Mouse (Mus musculus) lung, postnatal 36 days (tissue): Measurements from ENCODE around the gene Slc2a13.

Source experiments
- DNase-seq: peaks from one replicate; pipeline ENCODE4 v3.0.0; 2022; ENCODE audit warnings: mixed read lengths

The Slc2a13 gene

DNA sequence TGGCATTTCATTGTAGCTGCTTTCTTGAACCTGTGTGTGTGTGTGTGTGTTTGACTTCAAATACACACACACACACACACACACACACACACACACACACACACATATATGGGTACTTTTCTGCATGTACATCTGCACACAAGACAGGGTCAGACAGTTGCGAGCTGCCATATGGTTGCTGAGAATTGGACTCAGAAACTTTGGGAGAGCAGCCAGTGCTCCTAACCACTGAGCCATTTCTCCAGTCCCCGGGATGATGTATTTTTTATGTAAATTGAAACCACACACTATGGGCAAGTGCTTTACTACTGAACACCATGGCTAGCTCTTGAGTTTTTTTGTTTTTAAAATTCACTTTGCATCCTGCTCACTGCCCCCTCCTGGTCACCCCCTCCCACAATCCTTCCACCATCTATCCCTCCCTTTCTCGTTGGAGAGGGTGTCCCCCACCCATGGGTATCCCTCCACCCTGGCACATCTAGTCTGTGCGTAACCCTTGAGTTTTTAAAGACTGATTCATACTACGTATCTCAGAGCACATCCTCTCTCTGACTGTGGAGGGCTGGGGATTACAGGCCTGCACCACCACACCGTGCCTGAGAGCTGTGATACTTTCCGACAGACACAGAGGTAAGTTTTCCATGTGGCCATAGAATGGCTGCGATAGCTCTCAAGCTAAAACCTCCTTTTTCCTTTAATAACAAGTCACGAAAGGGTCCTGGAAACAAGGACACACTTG lies 200.4 kb downstream of the Slc2a13 start:
- no peak for DNase-seq

DNA sequence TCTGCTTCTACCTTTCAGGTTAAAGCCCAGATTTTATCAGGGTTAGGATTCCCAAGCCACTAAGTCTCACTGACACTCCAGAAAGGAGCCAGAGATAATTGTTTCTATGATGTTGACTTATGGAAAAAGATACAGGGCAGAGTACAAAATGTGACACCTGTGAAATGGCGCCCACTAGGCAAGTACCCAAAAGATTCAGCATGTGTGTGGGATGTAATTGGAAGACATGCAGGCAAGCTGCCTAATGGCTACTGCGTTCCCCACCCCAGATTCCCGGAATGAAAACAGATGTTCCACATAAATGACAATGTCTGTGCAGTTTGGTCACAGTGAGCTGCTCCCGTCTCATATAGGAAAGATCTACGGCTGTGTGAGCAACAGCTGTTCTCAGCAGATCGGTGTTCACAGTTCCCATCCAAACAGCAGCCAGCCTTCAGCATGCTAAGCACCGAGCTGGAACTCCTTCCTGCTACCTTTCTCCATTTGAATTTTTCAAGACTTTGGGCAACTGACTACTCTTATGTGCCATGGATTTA lies 201.1 kb downstream of the Slc2a13 start:
- no peak for DNase-seq

DNA sequence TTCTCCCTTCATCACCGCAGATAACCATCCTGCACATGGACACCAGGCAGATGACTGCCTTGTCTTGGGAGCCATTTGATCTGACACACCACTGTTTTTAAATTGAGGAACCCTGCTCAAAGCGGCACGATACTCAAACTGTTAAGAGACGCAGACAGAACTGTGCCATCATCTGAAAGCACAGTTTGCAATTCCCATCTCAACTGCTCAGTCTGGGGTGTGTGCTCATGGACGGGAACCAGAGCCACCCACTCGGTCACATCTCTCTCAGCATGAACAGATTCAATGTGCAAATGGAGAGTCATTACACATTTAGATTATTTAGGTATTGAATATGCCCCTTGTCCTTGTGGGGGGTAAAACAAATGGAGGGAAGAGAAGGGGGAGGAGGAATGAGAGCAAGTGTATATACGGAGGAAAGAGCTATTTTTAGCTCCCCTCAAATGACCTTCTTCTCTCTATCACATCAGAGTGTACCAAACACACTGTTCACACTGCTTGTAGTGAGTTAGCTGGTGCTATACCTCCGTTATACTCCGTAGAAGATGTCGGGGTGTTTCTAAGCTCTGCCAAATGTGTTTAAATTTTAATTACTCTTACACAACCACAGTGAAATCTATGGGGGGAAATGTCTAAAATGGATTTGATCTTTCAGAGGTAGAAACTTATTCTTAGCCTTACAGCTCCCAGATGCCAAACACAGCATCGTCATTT lies 203.2 kb downstream of the Slc2a13 start:
- DNase-seq, result no peak

DNA sequence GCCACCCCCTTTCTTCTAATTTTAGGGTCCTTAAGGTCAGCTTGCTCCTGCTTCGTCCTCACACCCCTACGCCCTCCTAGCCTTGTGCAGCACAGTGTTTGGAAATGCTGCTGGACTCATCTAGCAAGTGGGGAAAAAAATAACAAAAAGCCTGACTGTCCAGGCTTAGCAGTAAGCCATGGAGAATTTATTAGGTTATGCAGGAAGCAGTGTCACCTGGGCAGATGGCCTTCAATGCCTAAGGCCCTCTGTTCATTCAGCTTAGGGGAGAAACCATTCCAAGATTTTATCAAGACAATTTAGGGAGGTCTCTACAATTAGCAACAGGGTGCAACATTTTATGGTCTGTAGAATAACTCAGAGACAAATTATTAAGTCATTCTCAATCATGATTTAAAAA lies 212.6 kb downstream of the Slc2a13 start:
- no peak for DNase-seq

DNA sequence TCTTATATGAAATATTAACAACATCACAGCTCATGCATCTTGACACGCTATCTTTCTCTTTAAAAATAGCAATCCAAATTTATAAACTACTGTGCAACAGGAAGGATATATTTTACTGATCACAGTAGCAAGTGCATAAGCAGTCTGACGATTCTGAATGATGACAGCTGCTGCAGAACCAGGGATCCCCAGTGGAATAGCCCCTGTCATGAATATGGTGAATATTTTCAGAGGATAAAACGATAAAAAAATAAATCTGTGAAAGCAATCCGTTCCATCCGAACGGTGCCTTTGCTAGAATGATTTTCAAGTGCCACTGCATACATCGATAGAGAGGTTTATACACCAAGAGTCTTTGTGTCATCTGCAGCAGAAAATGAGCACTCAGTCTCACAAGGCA lies 222.1 kb downstream of the Slc2a13 start:
- DNase-seq, result no peak

DNA sequence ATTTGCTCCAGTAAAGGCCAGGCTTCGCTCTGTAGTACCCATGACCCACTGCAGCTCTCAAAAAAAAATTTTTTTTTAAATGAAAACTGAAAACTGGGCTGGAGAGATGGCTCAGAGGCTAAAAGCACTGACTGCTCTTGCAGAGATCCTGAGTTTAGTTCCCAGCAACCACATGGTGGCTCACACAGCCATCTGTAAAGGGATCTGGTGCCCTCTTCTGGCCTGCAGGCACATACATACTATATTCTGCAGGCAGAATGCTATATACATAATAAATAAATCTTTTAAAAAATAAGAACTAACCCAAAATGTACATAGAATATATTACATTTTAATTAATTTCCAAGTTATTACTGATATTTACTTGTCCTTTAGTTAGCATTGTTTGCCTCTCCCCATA lies 234.7 kb downstream of the Slc2a13 start:
- DNase-seq, result no peak

DNA sequence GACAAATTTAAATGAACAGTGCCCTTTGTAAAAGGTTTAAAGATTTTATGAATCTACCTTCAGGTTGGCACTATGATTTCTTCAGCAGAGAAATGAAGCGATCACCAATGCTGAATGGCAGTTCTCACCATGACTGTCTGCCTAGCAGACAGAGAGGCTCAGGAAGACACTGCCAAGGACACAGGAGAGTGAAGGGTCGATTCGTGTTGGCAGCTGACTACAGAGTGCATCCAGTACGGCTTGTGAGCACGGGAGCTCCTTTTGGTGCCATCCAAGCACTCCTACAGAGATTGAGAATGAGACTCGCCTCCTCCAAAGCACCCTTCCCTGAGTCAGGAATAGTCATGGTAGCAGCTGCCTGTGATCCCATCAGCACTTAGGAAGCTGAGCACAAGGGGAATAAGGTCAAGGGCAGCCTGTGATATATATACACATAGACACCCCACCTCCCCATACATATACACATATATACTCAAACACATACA lies 238.6 kb downstream of the Slc2a13 start:
- no peak for DNase-seq

DNA sequence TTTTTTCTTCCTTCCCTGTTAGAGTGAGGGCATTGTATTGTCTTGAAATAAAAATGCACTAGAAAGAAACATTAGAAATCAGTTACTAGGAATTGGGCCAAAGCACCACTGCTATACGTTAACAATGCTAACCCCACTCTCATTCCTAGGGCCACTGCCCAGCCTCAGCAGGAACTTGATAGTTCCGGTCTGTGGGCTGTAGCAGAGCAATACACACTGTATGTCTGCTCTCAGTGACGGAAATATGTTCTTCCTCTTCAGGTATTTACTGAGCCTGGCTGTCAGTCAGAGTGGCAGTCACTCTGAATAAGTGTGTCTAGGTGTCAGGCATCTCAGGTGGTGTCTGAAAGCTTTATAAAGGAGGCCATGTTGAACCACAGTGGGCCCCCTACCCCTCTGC lies 245.3 kb downstream of the Slc2a13 start:
- DNase-seq, result no peak

DNA sequence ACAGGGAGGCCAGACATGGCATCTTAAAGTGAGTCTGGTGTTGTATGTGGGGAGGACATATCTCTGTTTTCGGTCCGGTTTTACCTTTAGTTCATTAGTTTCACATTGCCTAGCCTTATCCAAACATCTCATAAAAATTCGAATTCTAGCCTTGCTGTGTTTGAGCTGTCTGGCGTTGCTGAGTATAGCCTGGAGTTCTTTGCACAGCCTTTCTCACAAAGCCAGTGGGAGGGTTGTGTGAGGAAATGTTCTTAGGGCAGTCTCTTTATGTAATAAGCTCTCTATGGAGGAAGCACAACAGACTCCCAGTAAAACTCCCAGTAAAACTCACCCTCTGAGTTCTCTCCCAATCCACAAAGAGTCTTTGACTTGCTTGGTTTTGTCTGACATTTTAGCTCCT lies 246.0 kb downstream of the Slc2a13 start:
- DNase-seq, result no peak

DNA sequence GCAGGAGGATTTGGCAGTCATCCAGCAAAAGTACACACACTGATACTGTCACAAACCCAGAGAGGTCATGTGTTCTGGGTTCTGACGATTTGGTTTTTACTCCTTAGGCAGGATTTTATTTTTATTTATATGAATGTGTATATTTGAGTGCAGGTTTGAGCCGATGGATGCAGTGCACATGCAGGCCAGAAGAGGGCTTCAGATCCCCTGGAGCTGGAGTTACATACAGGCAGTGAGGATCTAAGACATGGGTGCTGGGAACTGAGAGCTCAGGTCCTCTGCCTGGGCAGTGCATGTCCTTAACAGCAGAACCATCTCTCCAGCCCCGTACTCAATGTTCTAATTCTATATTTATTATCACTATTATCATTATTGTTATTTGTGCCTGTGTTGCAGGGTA lies 253.7 kb downstream of the Slc2a13 start:
- DNase-seq, result peak; percentile 17

DNA sequence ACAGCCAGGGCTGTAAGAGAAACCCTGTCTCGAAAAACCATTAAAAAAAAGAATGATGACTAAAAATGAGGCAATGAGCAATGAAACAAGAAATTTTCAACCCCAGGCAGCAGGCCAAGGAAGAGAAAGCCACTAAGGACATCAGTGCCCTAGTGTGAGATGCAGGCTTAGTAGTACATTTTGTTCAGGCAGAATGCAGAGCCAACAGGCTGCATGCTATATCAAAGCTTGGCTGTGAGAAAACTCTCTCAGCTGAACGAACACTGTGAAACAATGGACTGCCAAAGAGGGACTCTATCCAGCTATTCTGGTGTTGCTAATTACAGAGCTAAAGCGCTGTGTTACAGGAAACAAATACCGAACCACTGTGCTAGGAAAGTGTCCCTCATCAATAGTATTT lies 256.1 kb downstream of the Slc2a13 start:
- DNase-seq, result peak; percentile 32

DNA sequence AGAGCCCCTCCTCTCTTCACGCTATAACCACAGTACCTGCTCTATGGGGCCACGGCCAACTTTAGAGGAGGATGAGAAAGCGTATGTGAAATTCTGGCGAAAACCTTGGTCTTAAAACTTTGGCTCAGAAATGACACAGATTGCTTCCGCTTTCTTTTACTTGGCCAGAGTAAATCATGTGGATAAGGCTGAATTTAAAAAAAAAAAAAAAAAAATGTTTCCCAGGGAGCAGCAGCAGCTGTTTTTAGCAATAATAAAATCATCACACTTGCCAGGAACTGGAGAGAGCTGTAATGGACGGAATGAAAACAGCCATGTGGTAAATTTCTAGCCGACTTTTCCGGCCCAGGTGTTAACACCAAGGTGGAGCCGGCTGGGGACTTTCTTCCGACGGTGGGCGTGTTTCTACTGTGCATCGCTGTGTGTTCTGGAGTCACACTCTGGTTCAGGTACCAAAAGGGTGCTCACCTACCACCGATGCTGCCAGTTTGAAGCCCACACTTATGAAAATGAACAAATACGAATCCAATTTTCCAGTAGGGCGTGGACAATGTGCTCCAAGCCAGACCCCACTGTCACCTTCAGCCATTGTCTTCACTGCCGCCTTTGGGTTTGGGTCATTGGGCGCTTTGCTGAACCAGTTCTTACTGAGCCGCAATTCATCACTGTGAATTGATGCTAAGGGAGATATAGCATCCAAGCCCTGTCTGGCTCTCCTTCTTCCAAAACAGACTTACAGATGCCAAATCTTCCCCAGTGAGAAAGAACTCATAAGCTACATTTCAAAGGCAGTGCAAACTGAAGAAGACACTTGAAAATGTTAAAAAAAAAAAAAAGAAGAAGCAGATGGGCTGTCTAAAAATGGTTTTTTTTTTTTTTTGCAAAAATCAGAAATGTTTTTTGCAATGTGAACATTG lies 258.4 kb downstream of the Slc2a13 start:
- DNase-seq, result no peak

DNA sequence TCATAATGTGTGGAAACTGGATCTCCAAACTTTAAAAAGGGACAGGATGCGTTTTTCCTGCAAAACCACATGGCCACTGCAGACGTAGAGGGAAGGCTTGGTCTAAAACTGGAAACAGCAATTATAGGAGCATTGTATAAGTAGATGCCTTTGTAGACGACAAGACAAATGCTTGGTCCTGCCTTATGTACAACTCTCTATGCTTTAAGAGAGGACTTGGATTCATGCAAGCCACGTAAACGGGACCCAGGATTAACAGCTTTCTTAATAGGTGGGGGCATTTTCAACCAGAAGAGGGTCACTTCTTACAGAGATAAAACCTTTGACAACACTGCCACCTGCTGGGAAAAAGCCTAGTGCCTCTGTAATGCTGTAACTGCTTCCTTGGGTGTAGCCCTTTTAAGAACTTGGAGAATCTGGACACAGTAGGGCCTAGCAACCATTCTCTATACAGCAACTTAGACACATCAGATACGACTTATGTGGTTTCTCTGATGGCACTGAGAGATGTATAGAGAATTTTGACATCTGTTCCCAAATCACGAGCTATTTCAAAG lies 268.7 kb downstream of the Slc2a13 start:
- DNase-seq, result peak; percentile 69

DNA sequence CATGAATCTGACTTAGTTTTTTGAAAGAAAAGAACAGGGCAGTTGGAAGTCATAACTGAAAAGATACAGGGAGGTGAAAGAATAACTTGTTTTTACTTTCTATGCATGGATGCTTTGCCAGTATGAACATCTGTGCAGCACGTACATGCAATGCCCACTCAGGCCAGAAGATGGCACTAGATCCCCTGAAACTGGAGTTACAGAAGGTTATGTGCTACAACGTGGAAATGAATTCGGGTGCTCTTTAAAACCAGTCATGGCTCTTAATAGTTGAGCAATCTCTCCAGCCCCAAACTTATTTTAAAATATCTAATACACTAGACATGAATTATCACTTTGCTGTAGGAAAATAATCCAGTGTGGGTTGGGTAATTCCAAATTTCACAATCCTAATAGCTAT lies 271.7 kb downstream of the Slc2a13 start:
- peak; percentile 95 for DNase-seq

DNA sequence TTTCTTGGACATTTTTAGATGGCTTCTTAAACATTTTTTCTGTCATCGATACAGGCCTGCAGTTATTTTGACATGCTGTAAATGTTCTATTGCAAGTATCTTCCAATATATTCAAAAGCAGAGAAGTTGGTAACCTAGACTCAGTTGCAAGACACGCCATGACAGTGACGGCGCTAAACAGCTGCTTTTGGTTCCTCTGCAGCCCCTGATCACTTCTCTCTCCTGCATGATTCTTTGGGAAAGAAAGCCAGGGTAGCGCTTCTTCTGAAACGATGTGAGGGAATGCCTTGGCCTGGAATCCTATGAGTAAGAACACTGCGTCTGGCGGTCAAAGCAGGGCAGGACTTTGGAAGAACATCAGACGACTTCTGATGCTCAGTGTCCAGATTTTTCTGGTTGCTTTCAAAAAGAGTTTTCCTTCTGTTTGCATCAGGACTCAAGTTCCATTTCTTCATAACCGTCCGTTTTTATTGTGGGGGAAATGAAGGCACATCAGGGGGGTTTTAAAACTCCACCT lies 273.7 kb downstream of the Slc2a13 start:
- DNase-seq, result peak; percentile 65

DNA sequence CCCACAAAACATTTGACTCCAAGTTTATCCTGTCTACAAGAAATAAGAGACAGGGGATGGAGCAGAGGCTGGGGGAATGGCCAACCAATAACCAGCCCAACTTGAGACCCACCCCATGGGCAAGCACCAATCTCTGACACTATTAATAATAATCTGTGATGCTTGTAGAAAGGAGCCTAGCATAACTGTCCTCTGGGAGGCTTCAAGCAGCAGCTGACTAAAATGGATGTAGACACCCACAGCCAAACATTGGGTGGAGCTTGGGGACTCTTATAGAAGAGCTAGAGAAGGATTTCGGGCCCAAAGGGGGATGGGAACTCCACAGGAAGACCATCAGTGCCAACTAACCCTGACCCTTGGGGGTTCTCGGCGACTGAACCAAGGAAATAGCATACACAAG lies 289.6 kb downstream of the Slc2a13 start:
- peak; percentile 15 for DNase-seq

DNA sequence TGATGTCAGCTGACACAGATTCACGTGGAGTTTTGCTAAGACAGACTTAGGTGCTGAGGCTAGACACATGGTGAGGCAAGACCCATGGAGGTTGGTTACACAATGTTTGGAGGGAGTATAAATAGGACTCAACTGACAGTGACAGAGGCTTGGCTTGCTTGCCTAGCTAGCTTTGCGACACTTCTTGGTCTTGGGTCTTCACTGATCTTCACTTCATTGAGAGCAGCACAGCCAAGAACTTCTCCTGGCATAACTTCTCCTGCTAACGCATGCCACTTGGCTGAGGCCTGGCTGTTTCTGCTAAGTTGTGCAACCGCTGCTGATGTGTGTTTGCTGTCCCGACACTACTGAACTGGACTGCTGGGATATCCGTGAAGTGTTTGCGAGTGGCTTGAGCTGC lies 290.2 kb downstream of the Slc2a13 start:
- DNase-seq, result peak; percentile 80

DNA sequence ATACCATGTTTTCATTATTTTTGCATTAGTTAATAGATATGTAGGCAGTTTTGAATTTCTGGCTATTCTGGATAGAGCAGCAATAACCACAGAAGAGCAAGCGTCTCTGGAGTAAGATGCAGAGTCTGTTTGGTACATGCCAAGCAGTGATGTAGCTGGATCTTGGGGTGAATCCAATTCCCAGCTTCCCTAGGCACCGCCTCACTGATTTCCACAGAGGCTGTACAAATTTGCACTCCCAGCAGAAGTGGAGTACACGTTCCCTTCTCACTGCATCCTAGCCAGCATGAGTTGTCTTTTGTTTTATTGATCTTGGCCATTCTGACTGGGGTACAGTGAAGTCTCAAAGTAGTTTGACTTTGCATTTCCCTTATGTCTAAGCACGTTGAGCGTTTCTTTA lies 291.5 kb downstream of the Slc2a13 start:
- peak; percentile 5 for DNase-seq

DNA sequence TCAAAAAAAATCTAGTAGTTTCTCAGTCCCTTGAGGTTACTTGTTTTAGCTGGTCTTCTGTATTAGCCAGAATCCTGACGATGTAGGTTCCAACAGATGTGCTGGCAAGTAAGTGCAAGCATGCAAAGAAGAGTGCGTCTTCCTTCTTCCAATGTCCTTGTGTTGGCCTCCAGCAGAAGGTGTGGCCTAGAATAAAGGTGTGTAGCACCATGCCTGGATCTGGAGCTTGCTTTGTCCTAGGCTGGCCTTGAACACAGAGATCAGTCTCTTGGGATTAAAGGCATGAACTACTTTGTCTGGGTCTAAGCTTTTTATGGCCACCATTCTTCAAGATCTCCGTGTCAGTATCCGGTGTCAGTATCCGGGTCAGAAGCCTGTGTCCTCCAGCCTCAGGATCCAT lies 293.5 kb downstream of the Slc2a13 start:
- DNase-seq, result no peak

DNA sequence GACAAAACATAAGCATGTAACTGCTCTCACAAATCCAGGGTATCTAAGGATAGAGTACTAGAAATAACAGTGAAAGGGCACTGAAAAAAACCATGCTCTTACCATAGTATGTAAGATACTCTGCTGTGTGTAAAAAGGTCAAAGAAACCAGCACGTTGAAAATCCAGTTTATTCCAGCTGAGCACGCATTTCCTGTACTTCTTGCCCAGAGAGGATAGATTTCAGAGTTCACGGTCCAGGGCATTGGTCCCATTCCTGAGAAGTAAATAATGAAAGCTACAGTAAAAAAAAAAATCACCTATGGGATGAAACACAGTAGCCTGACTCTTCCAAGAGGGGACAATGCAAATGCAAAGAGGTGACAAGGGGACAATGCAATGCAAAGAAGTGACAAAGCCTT lies 297.1 kb downstream of the Slc2a13 start:
- no peak for DNase-seq

DNA sequence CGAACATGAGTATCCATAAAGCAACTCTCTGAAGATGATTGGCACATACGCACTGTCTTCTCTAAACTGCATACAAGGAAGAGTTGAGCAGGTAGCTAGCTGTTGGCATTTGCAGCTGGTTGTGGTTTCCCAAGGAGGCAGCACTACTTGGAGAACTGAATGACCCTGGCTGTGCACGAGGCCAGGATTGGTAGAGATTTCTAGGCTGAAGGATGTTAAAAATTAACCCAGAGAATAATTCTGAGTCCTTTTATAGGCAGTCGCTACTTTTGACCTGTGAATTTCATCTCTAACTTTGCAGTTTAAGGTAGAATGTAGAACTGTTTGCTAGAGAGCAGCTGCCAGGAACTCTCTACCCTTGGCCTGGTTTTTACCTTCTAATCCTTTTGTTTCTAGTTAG lies 304.5 kb downstream of the Slc2a13 start:
- no peak for DNase-seq

DNA sequence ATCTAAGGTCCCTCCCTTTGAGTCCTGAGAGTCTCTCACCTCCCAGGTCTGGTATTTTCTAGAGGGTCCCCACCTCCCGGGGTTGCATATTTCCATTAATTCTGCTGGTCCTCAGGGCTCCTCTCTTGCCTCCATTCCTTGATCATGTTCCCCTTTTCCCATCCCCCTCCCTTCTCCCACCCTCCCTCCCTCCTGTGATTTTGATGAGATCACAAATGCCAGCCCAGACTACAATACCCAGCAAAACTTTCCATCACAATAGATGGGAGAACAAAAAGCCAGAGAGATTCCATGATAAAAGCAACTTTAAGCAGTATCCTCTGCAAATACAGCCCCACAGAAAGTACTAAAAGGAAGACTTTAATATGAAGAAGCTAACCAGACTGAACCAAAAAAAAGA lies 309.1 kb downstream of the Slc2a13 start:
- no peak for DNase-seq

DNA sequence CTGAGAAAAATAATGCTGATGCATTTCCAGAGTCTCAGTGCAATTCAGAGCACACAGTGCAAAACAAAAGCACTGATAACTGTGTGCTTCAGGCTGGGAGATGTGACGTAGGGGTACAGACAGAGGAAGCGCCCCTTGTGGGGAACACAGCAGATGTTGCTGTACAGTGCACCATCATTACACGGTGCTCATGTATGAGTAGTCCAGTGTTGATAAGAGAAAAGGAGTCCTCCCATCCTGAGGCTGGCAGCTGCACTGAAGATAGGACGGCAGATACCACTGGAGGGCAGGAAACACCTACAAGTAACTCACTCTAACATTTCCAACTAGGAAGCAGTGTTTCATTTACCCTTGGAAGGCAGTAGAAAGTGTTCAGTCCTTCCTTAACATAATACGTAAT lies 312.5 kb downstream of the Slc2a13 start:
- DNase-seq, result no peak
